Mouse (Mus musculus): ENCODE data around the gene Olfr763. TPM values are rescaled to one million over a fixed set of nuclear protein-coding genes. Genes with fewer than 3 reads are reported as not detected.
"Not testable (repeated sequence)": the region's sequence is repeated elsewhere in the genome, so short reads cannot be mapped to it uniquely, and the experiment has no call there.

Gene Olfr763
- total RNA-seq, 2 experiments from 2014 or later = not detected

DNA sequence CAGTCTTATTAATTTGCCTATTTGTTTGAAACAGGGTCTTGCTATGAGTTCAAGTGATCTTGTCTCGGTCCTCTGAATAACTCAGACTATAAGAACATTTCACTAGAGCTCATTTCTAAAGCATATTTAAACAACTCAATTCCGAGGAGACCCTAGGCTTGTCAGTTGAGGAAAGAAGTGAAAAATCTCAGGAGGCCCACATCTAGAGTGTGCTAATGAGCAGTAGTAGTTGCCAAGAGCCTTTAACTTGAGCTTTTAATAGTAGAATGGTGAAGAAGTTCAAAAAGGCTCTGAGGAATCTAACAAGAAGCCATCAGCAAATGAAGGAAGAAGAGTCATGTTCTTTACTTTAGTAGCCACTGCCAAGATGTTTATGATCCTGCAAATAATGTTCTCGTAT lies 29.2 kb downstream of the Olfr763 start, which contains the start of gene Olfr764-ps1:
TSS of gene Olfr764-ps1 (minus strand) at position 101 of the 400 bp plus-strand sequence.
- no peak for DNase-seq (ENCODE audit: low spot score in 2 of 2)

DNA sequence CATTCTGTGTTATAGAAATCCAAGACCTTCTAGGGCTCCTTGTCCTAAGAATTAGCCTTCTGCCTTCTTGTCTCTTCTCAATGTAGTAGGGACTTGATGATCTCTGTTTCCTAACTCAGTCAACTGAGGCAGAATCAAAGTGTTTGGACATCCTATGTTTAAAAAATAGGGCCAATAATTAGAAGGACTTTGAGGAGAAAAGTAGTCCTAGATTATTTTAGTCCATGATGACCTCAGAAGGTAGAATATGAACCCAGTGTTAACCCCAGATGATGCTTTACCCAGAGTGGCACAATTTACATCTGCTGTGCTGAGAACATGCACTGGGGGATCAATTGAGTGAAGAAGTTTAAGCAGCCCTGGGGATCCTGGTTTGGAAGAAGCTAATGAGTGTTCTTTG lies 39.3 kb downstream of the Olfr763 start, which contains the start of gene Olfr765:
TSS of gene Olfr765 (minus strand) at position 101 of the 400 bp plus-strand sequence.
- not testable (repeated sequence) for DNase-seq (ENCODE audit: low spot score in 2 of 2)

Other genes with a start within 250 kb of the Olfr763 start
- gene Mmp19, start 219.9 kb upstream of the Olfr763 start, total RNA-seq (2021) = under 1 TPM; 0.63 to 0.66 TPM
- gene Dnajc14, start 206.7 kb upstream of the Olfr763 start, total RNA-seq (2021) = 10 to 100 TPM; 64.6 to 67.0 TPM
- gene Tmem198b, start 206.4 kb upstream of the Olfr763 start, total RNA-seq (2021) = 1 to 10 TPM; 6.9 to 7.1 TPM
- 10 to 100 TPM; 39.5 to 39.6 TPM for gene Sarnp, start 193.5 kb upstream of the Olfr763 start, total RNA-seq (2021)
- gene Ormdl2, start 189.1 kb upstream of the Olfr763 start, total RNA-seq (2021) = 1 to 10 TPM; 8.0 to 8.6 TPM
- 10 to 100 TPM; 12.5 to 15.2 TPM for gene Gdf11, start 119.1 kb upstream of the Olfr763 start, total RNA-seq (2021)
- gene Cd63, start 109.8 kb upstream of the Olfr763 start, total RNA-seq (2021) = 10 to 100 TPM; 69.1 to 71.4 TPM
- gene Rdh5, start 87.9 kb upstream of the Olfr763 start, total RNA-seq (2021) = 1 to 10 TPM; 3.6 to 7.6 TPM
- gene Bloc1s1, start 86.8 kb upstream of the Olfr763 start, total RNA-seq (2021) = 10 to 100 TPM; 79.8 to 82.3 TPM
- 10 to 100 TPM; 13.5 TPM for gene Itga7, start 77.0 kb upstream of the Olfr763 start, total RNA-seq (2021)
- gene Mettl7b, start 49.8 kb upstream of the Olfr763 start, total RNA-seq (2021) = not detected
- not detected for gene Olfr9, start 21.4 kb upstream of the Olfr763 start, total RNA-seq (2021)
- not detected for gene Olfr764-ps1, start 29.1 kb downstream of the Olfr763 start, total RNA-seq (2021)
- gene Olfr765, start 39.2 kb downstream of the Olfr763 start, total RNA-seq (2021) = not detected
- gene Olfr766-ps1, start 58.2 kb downstream of the Olfr763 start, total RNA-seq (2021) = not detected
- gene Olfr767, start 72.1 kb downstream of the Olfr763 start, total RNA-seq (2021) = not detected
- gene Olfr768, start 88.6 kb downstream of the Olfr763 start, total RNA-seq (2021) = not detected
- gene Olfr769, start 107.1 kb downstream of the Olfr763 start, total RNA-seq (2021) = not detected
- gene Olfr770, start 128.2 kb downstream of the Olfr763 start, total RNA-seq (2021) = not detected
- gene Olfr771, start 154.0 kb downstream of the Olfr763 start, total RNA-seq (2021) = not detected
- gene Olfr772, start 167.1 kb downstream of the Olfr763 start, total RNA-seq (2021) = not detected
- not detected for gene Olfr773, start 176.6 kb downstream of the Olfr763 start, total RNA-seq (2021)
- gene Olfr774, start 225.4 kb downstream of the Olfr763 start, total RNA-seq (2021) = not detected
- not detected for gene Olfr775, start 237.6 kb downstream of the Olfr763 start, total RNA-seq (2021)
- not detected for gene Olfr776, start 248.3 kb downstream of the Olfr763 start, total RNA-seq (2021)